Mouse (Mus musculus): Measurements from ENCODE around the gene Idh1.

Gene Idh1

DNA sequence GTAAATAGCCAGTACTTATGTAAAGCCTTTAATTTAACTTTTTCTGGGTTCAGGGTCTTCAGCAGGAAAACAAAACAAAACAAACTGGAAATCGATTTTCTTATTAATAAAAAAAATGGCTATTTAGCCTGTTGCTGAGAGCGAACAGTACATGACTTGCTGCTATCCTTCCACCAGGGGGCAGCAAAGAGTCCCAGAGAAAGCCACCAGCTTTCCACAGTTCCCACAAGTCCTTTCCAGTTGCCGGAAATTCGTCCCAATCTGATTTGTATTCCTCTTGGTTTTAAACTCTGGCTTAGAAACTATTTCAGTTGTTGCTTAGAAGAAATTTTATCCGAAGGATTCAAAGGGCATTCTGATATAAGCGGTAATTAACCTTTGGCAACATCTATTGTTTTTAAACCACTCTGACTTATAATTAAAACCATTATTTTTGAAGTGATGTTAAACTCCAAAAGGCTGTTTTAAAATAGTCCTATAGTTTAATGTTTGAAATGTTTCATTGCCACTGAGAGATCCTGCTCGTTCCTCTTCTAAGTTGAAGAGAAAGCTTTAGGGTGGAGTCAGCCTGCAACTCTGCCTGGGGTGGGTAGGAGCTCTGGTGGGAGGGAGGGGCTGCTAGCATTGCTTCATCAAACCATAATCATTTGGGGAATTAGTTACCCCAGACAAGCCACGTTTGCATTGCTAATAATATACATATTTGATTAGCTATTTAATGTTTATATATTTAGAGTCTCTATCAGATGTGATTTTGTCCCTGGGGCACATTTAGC lies 74.1 kb downstream of the Idh1 start:
- DNase-seq = peak; percentile 88

- no peak for DNase-seq
Observed at GRCm38 (mm10) chr1:65109756-65110435, 76.4 kb downstream of the Idh1 start.

DNA sequence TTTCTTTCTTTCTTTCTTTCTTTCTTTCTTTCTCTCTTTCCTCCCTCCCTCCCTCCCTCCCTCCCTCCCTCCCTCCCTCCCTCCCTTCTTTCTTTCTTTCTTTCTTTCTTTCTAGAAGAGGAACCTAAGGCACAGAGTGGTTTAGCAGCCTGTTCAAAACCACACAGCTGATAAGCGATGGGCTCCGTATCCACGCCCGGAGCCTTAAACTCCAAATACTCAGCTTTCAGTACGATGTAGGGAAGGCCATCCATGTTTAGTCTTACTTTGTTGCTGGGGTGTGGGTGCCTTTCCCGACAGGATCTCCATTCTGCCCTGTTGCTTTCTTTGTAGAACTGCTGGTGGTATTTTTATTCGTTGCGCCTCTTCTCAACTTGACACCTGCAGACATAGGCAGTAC lies 77.1 kb downstream of the Idh1 start:
- no peak for DNase-seq
